Mouse (Mus musculus) MEL (cell line): ENCODE results near the gene Ibsp.

Source experiments
- CTCF ChIP-seq, 3 experiments: IDR thresholded peaks in 2 of 3; conservative IDR thresholded peaks in 1 of 3; 2 replicates each; pipeline ENCODE4 v1.5.1; 2011 to 2012; ENCODE audit warnings: low read length in 3 of 3, low read depth in 2 of 3, mild to moderate bottlenecking in 2 of 3, improper control_type of control experiment in 1 of 3, inconsistent platforms in 1 of 3, mixed read lengths in 1 of 3, moderate library complexity in 1 of 3; ENCODE audit not compliant: control insufficient read depth in 1 of 3, insufficient read depth in 1 of 3, poor library complexity in 1 of 3, severe bottlenecking in 1 of 3
- E2F4 ChIP-seq: IDR thresholded peaks from 2 replicates; pipeline ENCODE4 v1.6.1; 2011; ENCODE audit warnings: low read depth, low read length, improper control_type of control experiment, borderline replicate concordance
- HCFC1 ChIP-seq: IDR thresholded peaks from 2 replicates; pipeline ENCODE4 v1.6.1; 2012; ENCODE audit warnings: low read depth, mild to moderate bottlenecking, inconsistent platforms, low read length, improper control_type of control experiment, moderate library complexity
- MAX ChIP-seq: IDR thresholded peaks from 2 replicates; pipeline ENCODE4 v1.6.1; 2011; ENCODE audit warnings: low read length, improper control_type of control experiment
- MXI1 ChIP-seq: IDR thresholded peaks from 2 replicates; pipeline ENCODE4 v1.6.1; 2011; ENCODE audit warnings: mild to moderate bottlenecking, low read depth, low read length, improper control_type of control experiment
- POLR2A ChIP-seq, 2 experiments: IDR thresholded peaks; 2 replicates each; pipeline ENCODE4 v1.6.1; 2011 to 2012; ENCODE audit warnings: low read length in 2 of 2, mild to moderate bottlenecking in 2 of 2, control low read depth in 1 of 2, improper control_type of control experiment in 1 of 2, low read depth in 1 of 2, moderate library complexity in 1 of 2; ENCODE audit not compliant: control insufficient read depth in 1 of 2, insufficient read depth in 1 of 2, poor library complexity in 1 of 2
- RAD21 ChIP-seq: IDR thresholded peaks from 2 replicates; pipeline ENCODE4 v1.6.1; 2011; ENCODE audit warnings: mild to moderate bottlenecking, low read depth, low read length, improper control_type of control experiment
- SMC3 ChIP-seq: IDR thresholded peaks from 2 replicates; pipeline ENCODE4 v1.6.1; 2011; ENCODE audit warnings: low read depth, low read length, improper control_type of control experiment
- TBP ChIP-seq: IDR thresholded peaks from 2 replicates; pipeline ENCODE4 v1.8.0; 2011; ENCODE audit warnings: low read depth, low read length, improper control_type of control experiment
- UBTF ChIP-seq: IDR thresholded peaks from 2 replicates; pipeline ENCODE4 v1.6.1; 2012; ENCODE audit warnings: low read depth, mild to moderate bottlenecking, inconsistent platforms, low read length, improper control_type of control experiment, moderate library complexity, borderline replicate concordance; ENCODE audit not compliant: insufficient read depth
- ZKSCAN1 ChIP-seq: IDR thresholded peaks from 2 replicates; pipeline ENCODE4 v1.6.1; 2012; ENCODE audit warnings: low read depth, mild to moderate bottlenecking, inconsistent platforms, low read length, improper control_type of control experiment, moderate library complexity

DNA sequence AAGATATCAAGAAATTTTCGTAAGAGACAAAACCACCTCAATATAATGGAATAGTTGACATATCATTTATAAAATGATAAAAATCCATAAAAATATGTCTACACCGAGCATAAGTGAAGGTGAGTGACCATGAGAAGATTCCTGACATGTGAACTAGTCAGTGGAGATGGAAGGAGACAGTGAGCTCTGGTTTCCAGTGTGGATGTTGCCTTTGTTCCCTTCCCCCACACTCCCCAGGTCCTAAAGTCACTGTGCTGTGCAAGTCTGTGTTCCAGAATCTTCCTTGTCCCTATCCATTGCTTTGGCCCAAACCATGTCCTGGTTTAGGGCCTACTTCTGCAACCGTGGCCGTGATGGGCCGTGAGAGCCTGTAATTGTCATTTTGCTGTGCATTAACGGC lies 34.7 kb downstream of the Ibsp start:
- TF ChIP-seq SMC3 (no peak), CTCF (IDR thresholded peaks at IDR 0.05 in 2 of 3, conservative IDR thresholded peaks at IDR 0.05 in 1 of 3; ENCODE audit: control insufficient read depth in 1 of 3, insufficient read depth in 1 of 3, low read depth in 2 of 3, low read length in 3 of 3, poor library complexity in 1 of 3, severe bottlenecking in 1 of 3) (no peak), ZKSCAN1 (no peak), HCFC1 (no peak), POLR2A (IDR thresholded peaks at IDR 0.05; ENCODE audit: control insufficient read depth in 1 of 2, insufficient read depth in 1 of 2, low read depth in 1 of 2, low read length in 2 of 2, poor library complexity in 1 of 2) (no peak), MXI1 (no peak), E2F4 (no peak), TBP (no peak), RAD21 (no peak), MAX (no peak), UBTF (no peak)
